Mouse (Mus musculus) E14TG2a.4 (cell line): ENCODE measurements around the gene Polr3g.

Source experiments
- CTCF ChIP-seq: conservative IDR thresholded peaks from 2 replicates; pipeline ENCODE4 v1.5.1; 2014; ENCODE audit warnings: low read length
- NANOG ChIP-seq: IDR thresholded peaks from 2 replicates; pipeline ENCODE4 v1.6.1; 2014; ENCODE audit warnings: borderline replicate concordance, low read length, mixed read lengths
- POU5F1 ChIP-seq: IDR thresholded peaks from 2 replicates; pipeline ENCODE4 v1.6.1; 2014; ENCODE audit warnings: low read length, borderline replicate concordance

DNA sequence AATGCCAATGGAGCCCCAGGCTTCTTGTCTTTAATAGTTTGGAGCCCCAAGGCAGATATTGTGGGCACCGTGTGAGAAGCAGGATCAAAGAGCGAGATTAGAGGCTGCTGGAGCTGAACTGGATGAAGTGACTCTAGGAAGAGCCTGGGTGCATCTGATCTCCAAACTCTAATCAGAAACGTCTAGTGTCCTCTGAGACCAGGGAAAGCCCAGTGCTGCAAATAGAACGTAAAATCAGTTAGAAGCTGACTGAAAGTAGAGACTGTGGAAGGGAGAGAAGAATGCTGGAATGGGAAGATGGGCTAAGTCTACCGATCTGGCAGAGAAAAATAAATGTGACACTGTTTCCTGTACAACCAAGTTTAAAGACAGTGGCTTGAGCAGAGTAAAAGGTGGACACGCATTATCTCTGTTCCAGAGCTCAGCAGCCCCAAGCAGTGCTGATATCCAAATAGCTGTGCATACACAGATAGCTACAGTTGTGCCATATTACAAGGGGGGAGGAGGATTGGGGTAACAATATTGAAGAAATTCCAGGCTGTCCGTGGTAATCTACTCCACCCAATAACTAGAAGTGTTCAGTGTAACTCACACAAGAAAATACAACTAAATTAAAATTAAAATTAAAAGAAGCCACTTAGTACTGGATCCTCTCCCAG is 68.2 kb downstream of the Polr3g start:
- TF ChIP-seq CTCF (no peak), NANOG (no peak), POU5F1 (no peak)
